Mouse (Mus musculus) brain, embryonic 14.5 days (tissue): ENCODE data around the gene Med8. TPM values are rescaled to one million over a fixed set of nuclear protein-coding genes. Genes with fewer than 3 reads are reported as not detected.

Source experiments
- DNase-seq: peaks from one replicate; pipeline ENCODE4 v3.0.0-alpha.2; 2011; ENCODE audit warnings: low read depth
- CTCF ChIP-seq: fragments of 200-500 bp; IDR thresholded peaks from 2 replicates; pipeline ENCODE4 v1.5.1; 2012; ENCODE audit warnings: inconsistent platforms, mild to moderate bottlenecking, moderate library complexity, borderline replicate concordance; ENCODE audit not compliant: insufficient read depth, insufficient read length; ENCODE audit errors: extremely low read depth
- POLR2A ChIP-seq: fragments of 200-500 bp; IDR thresholded peaks from 2 replicates; pipeline ENCODE4 v1.6.1; 2012; ENCODE audit warnings: mild to moderate bottlenecking, inconsistent platforms, borderline replicate concordance; ENCODE audit not compliant: poor library complexity, insufficient read depth, insufficient read length, severe bottlenecking; ENCODE audit errors: extremely low read depth
- polyA plus RNA-seq: library from polyadenylated mRNA; depleted of rRNA; stranded (reverse); fragments of >200 nt; gene quantifications from 2 replicates; pipeline ENCODE4 v1.2.3, GENCODE M21; 2012

The Med8 gene
- polyA plus RNA-seq, 1 experiment = 83.4 TPM

- TF ChIP-seq CTCF (no peak), POLR2A (no peak)
- DNase-seq = no peak
These were observed 25.9 kb upstream of the Med8 start for GRCm38 (mm10) chr4:118383271-118383670.

- no peak for TF ChIP-seq POLR2A
- TF ChIP-seq CTCF = no peak
- no peak for DNase-seq
These were observed 21.8 kb upstream of the Med8 start for GRCm38 (mm10) chr4:118387316-118387715.

DNA sequence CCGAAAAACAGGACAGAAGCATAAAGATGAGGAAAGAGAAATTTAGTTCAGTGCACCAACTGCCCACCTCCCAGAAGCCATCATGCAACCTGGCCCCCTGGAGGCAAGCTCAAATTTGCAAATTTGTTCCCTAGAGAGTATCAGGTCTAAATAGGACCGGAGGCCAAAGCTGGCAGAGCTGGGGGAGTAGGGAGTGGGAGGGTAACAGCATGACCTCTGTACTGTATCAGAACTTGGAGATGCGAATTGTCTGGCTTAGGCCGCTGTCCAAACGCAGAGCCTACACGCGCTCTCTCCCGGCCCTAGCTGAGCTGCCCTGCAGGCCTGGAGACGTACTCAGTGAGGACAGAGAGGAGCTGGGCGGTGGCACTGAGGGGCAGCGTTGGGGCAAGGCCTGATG lies 19.0 kb upstream of the Med8 start:
- no peak for DNase-seq

DNA sequence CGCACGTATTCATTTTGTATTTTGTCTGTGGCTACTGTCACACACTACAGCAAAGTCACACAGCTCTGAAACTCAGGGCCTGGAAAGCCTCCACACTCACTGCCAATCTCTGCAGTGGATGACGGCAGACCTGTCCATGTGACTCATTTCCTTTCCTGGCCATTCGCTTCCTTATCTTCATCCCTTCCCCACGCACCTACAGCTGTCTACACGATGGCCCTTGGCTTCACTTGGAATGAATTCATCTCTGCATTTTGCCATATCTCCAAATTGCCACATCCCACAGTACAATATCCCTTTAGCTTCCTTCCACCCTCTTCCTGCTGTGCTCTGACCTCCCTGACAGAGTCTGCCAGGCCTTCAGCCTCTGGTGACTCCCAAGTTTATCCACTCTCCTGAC lies 14.6 kb upstream of the Med8 start:
- TF ChIP-seq CTCF (no peak), POLR2A (no peak)
- DNase-seq = no peak

More for the DNA sequence above, 19.0 kb upstream of the Med8 start:
- no peak for TF ChIP-seq POLR2A
- TF ChIP-seq CTCF = no peak

DNA sequence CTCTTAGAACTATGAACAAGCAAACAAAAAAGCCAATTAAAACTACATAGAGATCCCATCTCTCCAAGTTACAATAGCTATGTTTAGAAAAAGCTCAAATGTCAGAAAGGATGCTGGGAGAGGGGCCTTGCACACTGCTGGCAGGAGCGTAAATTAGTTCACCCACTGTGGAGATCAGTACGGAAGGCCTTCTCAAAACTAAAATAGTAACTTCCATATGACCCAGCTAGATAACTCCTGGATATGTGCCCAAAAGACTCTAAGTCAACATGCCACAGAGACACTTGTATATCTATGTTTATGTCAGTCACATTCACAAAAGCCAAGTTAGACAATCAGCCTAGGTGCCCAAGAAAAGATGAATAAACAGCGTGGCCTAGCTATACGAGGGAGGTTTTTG lies 13.8 kb upstream of the Med8 start:
- TF ChIP-seq POLR2A (no peak), CTCF (no peak)
- no peak for DNase-seq

GRCm38 (mm10) chr4:118396433-118396832 lies 12.7 kb upstream of the Med8 start:
- TF ChIP-seq CTCF = no peak
- TF ChIP-seq POLR2A = no peak
- DNase-seq = no peak

DNA sequence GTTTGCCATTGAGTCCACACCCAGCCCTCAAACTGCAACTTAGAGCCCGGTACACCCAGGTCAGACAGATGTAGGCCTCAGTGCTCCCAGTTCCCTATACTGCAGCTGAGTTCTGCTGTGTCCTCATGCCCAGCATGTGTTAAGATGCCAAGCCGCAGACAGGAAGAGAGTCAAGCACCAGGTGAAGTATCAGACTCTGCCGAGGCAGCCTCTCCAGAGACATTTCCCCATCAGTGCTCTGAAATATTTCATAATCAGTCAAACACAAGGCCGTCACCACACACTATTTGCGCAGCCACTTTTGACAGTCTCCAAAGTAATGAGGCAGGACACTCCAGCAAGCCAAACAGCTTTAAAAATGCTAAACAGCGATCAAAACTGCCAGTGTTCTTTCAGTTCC lies 10.7 kb upstream of the Med8 start:
- no peak for TF ChIP-seq POLR2A
- no peak for TF ChIP-seq CTCF

GRCm38 (mm10) chr4:118401421-118401820 lies 7.7 kb upstream of the Med8 start:
- DNase-seq = no peak
- TF ChIP-seq CTCF (no peak), POLR2A (no peak)

More for the DNA sequence above, 10.7 kb upstream of the Med8 start:
- DNase-seq = no peak

GRCm38 (mm10) chr4:118401918-118402317 lies 7.2 kb upstream of the Med8 start:
- no peak for TF ChIP-seq CTCF
- TF ChIP-seq POLR2A = no peak
- DNase-seq = no peak

GRCm38 (mm10) chr4:118402701-118403100 lies 6.4 kb upstream of the Med8 start:
- TF ChIP-seq CTCF (no peak), POLR2A (no peak)
- DNase-seq = no peak

DNA sequence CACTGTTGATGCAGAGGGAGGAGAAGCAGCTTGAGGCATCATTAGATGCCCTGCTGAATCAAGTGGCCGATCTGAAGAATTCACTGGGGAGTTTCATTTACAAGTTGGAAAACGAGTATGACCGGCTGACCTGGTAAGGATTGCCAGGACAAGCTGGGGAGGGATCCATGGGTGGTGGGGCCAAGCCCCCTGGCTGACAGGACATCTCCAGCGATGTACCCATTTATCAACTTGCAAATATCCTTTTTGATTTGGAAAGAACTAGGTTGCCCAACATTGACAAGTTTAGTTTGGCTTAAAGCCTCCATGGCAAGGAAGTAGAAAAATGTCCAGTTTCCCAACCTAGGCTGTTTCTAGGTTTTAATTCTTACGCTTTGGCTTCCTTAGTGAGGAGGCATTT lies 1.7 kb downstream of the Med8 start:
- TF ChIP-seq CTCF (no peak), POLR2A (no peak)
- DNase-seq = no peak

GRCm38 (mm10) chr4:118413553-118413952 lies 4.4 kb downstream of the Med8 start:
- TF ChIP-seq CTCF (no peak), POLR2A (no peak)
- DNase-seq = no peak

- no peak for DNase-seq
- TF ChIP-seq CTCF = no peak
These were observed 6.6 kb downstream of the Med8 start for GRCm38 (mm10) chr4:118415779-118416178.

DNA sequence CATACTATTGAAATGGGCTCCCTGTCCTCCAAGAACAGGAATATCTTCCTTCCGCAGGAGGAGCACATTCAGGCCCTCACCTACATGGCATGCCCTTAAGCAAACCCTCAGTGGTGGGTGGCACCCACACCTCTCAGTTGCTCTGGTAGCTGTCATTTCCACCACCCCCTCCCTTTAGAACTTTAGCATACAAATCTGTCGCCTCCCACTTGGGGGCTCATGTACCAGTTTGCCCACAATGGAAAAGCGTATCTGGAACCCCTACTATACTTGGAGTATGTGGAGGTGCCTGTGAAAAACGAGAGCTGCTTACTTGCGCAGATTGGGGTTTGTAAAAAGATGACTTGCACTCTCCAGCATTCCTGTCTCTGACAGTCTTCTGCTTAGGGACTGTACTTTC lies 7.2 kb downstream of the Med8 start:
- TF ChIP-seq POLR2A (no peak), CTCF (no peak)

DNA sequence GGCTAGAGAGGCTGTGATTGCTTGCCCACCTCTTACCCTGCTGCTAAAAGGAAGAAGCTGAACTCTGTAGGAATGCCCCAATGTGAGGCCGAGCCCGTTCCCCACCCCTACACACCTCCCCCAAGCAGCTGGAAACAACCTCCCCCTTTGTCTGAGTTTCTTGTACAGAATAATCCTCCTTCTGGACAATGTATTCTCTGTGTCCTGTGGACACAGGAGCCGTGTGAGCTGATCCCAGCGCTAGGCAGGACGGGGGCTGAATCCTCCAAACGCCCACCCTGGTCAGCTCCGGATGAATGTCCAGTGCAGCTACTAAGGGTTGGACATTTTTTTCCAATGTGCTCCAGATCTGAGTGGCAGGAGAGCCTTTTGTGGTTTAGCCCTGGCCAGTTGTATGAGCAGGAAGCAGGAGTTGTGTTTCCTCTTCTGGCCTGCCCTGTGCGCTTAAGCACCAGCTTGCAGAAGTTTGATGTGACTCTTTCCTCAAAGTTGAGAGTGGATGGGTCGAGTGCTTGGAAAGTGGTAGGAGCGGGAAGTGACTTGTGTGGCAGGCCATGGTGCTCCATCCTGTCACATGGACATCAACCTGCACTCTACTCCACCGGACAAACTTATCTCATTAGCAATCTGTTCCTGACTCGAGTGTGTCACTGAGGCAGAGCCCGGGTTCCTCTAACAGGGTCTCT lies 8.1 kb downstream of the Med8 start:
- TF ChIP-seq CTCF (no peak), POLR2A (no peak)
- no peak for DNase-seq

More for the DNA sequence above, 7.2 kb downstream of the Med8 start:
- no peak for DNase-seq

DNA sequence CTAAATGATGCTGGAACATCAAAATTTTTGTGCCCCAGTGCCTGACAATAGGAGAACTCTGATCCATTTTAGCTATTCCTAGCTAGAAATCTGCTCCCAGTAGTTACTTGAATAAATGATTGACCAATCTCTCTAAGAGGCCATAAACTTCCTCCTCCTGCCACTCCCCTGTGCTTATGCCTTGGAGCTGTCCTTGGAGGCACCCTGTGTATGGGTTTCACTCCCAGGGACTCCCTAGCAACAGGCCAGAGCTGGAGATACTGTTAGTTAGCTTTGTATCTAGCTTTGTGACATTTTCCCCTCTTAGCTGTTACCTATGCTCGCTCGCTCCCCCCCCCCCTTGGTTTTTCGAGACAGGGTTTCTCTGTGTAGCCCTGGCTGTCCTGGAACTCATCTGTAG lies 12.2 kb downstream of the Med8 start:
- DNase-seq = no peak
- TF ChIP-seq POLR2A = no peak
- no peak for TF ChIP-seq CTCF
